In genomic region chr2:137687208-137687607, GRCm38 (mm10) we compare ENCODE assay signal across 14 mouse cellular contexts.
DNase-seq lines count a peak whose midpoint lies in the region; ATAC-seq lines count a peak whose summit lies in the region.
"Had no signal": no experiment of that assay in that cellular context is flagged by ENCODE, and none has a peak within 500 bp of the region (broad histone marks: within the 10 kb centered on the region; RNA-seq: fewer than 3 reads in every experiment).

No protein-coding gene starts in this region.

- no peaks in the 10 kb centered on the region for H3K36me3 ChIP-seq in kidney, embryonic 15.5 days
- H3K36me3 ChIP-seq in kidney, embryonic 14.5 days (ENCODE audit: control insufficient read depth, insufficient read depth, low read length) = no peaks in the 10 kb centered on the region
- no peaks in the 10 kb centered on the region for H3K36me3 ChIP-seq in embryonic facial prominence, embryonic 10.5 days (replicated peaks)
- no peaks in the 10 kb centered on the region for H3K36me3 ChIP-seq in hindbrain, embryonic 14.5 days (replicated peaks; ENCODE audit: control insufficient read depth, insufficient read depth)
- H3K36me3 ChIP-seq: heart, embryonic 12.5 days had no signal

- no peak overlapping the region for H3K9ac ChIP-seq in kidney, embryonic 15.5 days
- no peak overlapping the region for H3K9ac ChIP-seq in kidney, embryonic 14.5 days (ENCODE audit: low read depth, low read length)
- H3K9ac ChIP-seq in hindbrain, embryonic 14.5 days = no peak overlapping the region
- H3K9ac ChIP-seq: heart, embryonic 12.5 days had no signal

- H3K9me3 ChIP-seq in kidney, embryonic 15.5 days (replicated peaks) = no peaks in the 10 kb centered on the region
- peaks cover 2% of the 10 kb centered on the region; the same call in 1 of the 2 replicates for H3K9me3 ChIP-seq in kidney, embryonic 14.5 days (ENCODE audit: control insufficient read depth, low read length)
- H3K9me3 ChIP-seq in embryonic facial prominence, embryonic 10.5 days = 0 out of 2 replicates have a peak, but pooled peaks cover 4% of the 10 kb centered on the region
- no peaks in the 10 kb centered on the region for H3K9me3 ChIP-seq in hindbrain, embryonic 14.5 days (ENCODE audit: control insufficient read depth, low read length)

- H3K27ac ChIP-seq in kidney, embryonic 15.5 days = no peak overlapping the region
- no peak overlapping the region for H3K27ac ChIP-seq in kidney, embryonic 14.5 days (ENCODE audit: low read depth, low read length)
- peak overlapping the region; percentile 0; the same call in 1 of the 2 replicates for H3K27ac ChIP-seq in embryonic facial prominence, embryonic 10.5 days (replicated peaks)
- no peak overlapping the region for H3K27ac ChIP-seq in hindbrain, embryonic 14.5 days

- no peaks in the 10 kb centered on the region for H3K27me3 ChIP-seq in kidney, embryonic 15.5 days
- no peaks in the 10 kb centered on the region for H3K27me3 ChIP-seq in kidney, embryonic 14.5 days (ENCODE audit: control insufficient read depth, insufficient read depth, low read length)
- no peaks in the 10 kb centered on the region; the same call in 1 of the 2 replicates for H3K27me3 ChIP-seq in embryonic facial prominence, embryonic 10.5 days (replicated peaks; ENCODE audit: low read depth, poor library complexity, severe bottlenecking)
- H3K27me3 ChIP-seq in hindbrain, embryonic 14.5 days (ENCODE audit: control insufficient read depth, insufficient read depth, low read length) = 0 out of 2 replicates have a peak, but pooled peaks cover 3% of the 10 kb centered on the region
- H3K27me3 ChIP-seq: heart, embryonic 12.5 days had no signal

- 79% methylated on average over 11 of the region's 11 CpGs for WGBS in kidney, embryonic 15.5 days
- 84% methylated on average over 11 of the region's 11 CpGs for WGBS in kidney, embryonic 14.5 days
- 58% methylated on average over 11 of the region's 11 CpGs for WGBS in embryonic facial prominence, embryonic 10.5 days
- WGBS in hindbrain, embryonic 14.5 days = 49% methylated on average over 11 of the region's 11 CpGs

- peaks cover 6% of the 10 kb centered on the region; the same call in 1 of the 2 replicates for H3K4me1 ChIP-seq in kidney, embryonic 15.5 days
- no peaks in the 10 kb centered on the region for H3K4me1 ChIP-seq in kidney, embryonic 14.5 days (ENCODE audit: control insufficient read depth, insufficient read depth, low read length)
- peaks cover 19% of the 10 kb centered on the region for H3K4me1 ChIP-seq in embryonic facial prominence, embryonic 10.5 days
- no peaks in the 10 kb centered on the region for H3K4me1 ChIP-seq in hindbrain, embryonic 14.5 days (replicated peaks; ENCODE audit: control insufficient read depth, insufficient read depth, low read length)

- H3K4me3 ChIP-seq in kidney, embryonic 15.5 days (replicated peaks) = no peak overlapping the region
- no peak overlapping the region for H3K4me3 ChIP-seq in kidney, embryonic 14.5 days (ENCODE audit: low read length)
- no peak overlapping the region for H3K4me3 ChIP-seq in embryonic facial prominence, embryonic 10.5 days
- no peak overlapping the region for H3K4me3 ChIP-seq in hindbrain, embryonic 14.5 days (replicated peaks; ENCODE audit: low read length)
- H3K4me3 ChIP-seq: erythroblast, embryonic 14.5 days; heart, embryonic 12.5 days had no signal

- ATAC-seq in kidney, embryonic 15.5 days (replicated peaks; ENCODE audit: low FRiP score) = 0 out of 2 replicates have a peak, but pooled peaks have one; percentile 22
- no peak for ATAC-seq in kidney, embryonic 14.5 days (ENCODE audit: low FRiP score, low TSS enrichment)
- ATAC-seq in hindbrain, embryonic 14.5 days (ENCODE audit: low FRiP score) = peak; percentile 48; the same call in 1 of the 2 replicates
- ATAC-seq: intestine, postnatal 0 days had no signal

- H3K4me2 ChIP-seq in kidney, embryonic 15.5 days = no peak overlapping the region
- no peak overlapping the region for H3K4me2 ChIP-seq in kidney, embryonic 14.5 days (replicated peaks; ENCODE audit: low read depth, low read length)
- H3K4me2 ChIP-seq in hindbrain, embryonic 14.5 days (replicated peaks) = no peak overlapping the region
- H3K4me2 ChIP-seq: heart, embryonic 12.5 days had no signal

- peak; percentile 77 for DNase-seq in brain, adult 2 months (ENCODE audit: low read depth, low spot score)
- no peak for DNase-seq in embryonic facial prominence, embryonic 10.5 days (ENCODE audit: low spot score)
- DNase-seq in hindbrain, embryonic 14.5 days (ENCODE audit: low spot score) = no peak
- DNase-seq in lung, postnatal 14 days = no peak
- DNase-seq in spleen, postnatal 10 days (ENCODE audit: low spot score in 2 of 2) = no peak
- DNase-seq: embryo, embryonic 11 days; kidney, postnatal 25 days; lung, postnatal 10 days; thymus, postnatal 4 days had no signal
